Mouse (Mus musculus) liver (tissue): ENCODE measurements around the gene Lypla2.
"Not testable (repeated sequence)": the region's sequence is repeated elsewhere in the genome, so short reads cannot be mapped to it uniquely, and the experiment has no call there.

Experiments used
- DNase-seq: peaks from one replicate; pipeline ENCODE4 v3.0.0-alpha.2; 2020; ENCODE audit warnings: mixed read lengths

Lypla2 gene

DNA sequence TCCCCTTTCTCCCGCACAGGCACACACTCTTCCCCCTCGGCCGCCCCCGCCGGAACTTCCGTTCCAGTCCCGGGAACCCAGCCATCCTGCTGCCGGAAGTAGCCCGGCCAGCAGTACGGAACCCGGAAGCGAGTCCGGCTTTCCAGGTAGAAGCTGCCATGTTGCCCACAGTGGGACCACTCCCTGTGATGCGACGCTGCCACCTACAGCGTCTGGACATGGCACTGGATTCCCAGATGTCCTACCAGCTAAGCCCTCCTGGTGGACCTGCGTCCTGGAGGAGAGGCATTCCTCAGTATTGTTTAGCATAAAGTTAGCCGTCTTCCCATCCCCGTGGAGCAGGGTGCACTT is at the start of gene Lypla2:
TSS of gene Lypla2 (minus strand) at position 71 of the 351 bp plus-strand sequence.
- DNase-seq = peak; percentile 83

DNA sequence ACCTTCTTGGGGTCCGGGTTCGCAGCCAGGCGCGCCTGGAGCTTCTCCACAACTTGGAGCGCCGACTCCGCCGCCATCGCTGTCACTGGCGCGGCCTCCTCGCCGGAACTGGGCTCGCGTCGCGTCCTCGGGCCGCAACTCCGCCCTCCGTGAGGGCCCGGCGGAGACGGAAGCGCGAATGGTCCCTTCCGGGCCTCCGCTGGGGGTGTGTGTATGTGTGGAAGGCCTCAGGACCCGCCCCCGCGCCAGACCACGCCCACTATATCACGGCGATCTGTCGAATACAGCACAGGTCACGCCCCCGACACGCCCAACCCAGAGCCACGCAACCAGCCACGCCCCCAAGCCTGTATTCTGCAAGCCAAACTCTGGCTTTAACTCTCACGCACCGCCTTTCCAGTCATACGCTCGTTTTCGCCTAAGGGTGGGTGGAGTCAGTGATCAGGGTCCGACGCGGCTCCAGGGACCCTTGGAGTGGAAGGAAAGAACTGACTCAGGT is 49.2 kb upstream of the Lypla2 start, which contains the start of gene Eloa:
TSS of gene Eloa (minus strand) at position 215 of the 499 bp plus-strand sequence.
- peak; percentile 100 for DNase-seq

DNA sequence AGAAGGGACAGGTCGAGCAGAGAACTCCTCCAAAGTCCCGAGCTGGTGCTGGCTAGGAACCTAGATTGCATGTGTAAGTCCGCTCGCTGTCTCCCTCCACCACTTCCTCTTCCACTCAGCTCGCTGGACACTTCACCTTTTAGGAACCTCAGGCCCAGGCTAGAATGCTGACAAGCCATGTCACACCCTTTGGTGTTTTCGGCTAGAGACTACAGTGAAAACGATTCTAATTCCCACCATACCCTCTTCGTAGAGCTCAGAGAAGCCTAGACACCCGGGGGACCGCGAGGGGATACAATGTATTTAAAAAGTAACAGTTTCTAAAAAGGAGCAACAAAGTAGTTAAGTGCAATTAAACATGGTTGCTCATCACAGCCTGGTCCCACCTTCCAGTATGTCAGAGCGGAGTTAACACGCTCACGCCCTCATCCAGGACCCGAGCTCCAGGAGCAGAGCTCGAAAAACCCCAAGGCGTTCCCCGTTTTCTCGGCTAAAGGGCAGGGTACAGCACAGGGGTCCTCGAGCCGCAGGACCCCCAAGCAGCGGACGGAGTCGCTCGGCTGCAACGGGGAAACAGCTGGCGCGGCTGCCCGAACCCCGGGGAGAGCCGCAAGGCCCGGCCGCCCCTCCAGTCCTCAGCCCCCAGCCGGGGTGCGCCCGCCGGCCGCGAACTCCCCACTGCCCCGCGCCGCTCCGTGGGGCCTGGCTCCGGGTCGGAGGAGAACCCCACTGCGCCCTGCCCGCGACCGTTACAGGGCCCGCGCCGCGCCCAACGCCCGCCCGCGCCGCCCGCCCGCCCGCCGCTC is 48.5 kb upstream of the Lypla2 start:
- peak; percentile 61 for DNase-seq

DNA sequence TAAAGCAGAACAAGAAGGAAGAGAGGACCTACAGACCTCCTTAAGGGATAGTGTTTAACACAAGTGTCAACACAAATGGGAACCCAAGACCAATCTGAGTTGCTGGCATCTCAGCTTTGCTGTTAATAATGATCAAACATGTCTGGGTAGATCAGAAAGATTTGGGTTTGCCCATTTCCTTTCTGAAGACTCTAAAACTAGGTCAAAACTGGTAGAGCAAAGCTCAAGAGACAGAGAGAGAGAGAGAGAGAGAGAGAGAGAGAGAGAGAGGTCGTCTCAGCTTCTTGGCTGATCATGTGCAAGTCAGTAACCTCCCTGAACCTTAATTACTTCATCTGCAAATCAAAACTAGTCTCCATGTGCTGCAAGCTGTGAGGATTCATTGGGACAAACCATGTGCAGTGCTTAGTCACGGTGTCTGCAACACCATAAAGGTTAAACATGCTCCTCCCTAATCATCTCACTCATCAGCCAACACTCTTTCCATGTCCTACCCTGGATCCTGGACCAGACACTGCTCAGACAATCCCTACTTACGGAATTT is 43.7 kb upstream of the Lypla2 start:
- no peak for DNase-seq

DNA sequence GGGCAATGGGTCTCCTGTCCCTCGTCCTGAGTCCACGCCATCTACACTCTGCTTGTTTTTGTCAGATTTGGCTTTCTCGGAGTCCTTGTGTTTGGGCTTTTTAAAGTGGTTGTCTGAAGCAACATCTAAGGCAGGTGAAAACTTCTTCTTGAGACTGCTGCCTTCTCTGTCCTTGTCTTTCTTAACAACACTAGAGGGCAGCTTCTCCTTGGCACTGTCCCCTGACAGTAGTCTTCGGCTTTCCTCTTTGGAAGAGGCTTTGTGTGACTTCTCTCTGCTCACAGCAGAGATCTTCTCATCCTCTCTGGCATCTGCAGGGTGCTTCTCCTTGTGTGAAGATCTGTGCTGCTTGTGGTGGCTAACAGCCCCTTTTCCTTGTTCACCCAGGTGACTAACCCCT is 38.2 kb upstream of the Lypla2 start:
- DNase-seq = no peak

DNA sequence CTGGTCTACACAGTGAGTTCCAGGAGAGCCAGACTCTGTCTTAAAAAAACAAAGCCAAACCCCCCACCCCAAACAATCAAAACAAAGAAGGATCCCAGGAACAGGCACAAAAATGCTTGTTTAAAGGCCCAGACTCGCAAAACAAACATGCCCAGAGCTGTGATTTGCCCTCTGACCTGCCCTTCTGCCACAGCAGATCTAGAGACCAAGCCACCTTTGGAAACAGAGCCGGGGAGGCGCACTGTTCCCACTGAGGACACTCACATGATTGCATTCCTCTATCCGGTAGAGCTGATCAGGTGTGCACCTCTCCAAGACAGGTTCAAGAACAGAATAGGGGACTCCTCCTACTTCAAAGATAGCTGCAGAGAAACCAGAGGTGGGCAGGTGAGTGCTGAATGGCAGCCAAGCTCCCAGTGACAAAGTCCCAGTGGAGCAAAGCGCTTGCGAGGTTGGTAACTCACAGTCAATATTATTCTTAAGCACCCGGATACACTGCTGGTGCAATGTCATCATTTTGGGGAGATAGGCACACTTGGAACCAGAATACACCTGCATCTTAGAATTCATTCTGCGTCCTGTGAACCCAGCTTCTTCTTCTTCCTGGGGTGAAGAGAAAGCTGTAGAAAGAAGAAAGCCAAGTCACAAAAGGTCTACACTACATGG is 36.5 kb upstream of the Lypla2 start:
- DNase-seq = peak; percentile 31

DNA sequence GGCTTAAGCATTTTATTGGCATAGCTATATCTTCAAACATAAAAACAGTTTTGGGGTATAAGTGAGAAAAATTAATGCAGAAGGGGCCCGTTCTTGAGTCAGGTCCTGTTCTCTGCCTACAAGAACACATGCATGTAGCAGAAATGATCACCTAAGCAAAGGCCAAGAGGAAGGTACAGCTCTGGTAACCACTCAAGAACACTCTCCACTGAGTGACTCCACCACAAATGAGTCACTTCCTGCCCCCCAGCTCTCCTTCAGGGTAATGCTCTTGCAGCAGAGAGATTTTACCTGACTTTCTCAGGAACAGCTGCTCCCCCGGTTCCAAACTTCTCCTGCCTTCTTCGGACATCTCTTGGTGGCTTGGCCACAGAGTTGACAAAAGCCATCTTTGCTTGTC is 34.4 kb upstream of the Lypla2 start:
- DNase-seq = no peak

DNA sequence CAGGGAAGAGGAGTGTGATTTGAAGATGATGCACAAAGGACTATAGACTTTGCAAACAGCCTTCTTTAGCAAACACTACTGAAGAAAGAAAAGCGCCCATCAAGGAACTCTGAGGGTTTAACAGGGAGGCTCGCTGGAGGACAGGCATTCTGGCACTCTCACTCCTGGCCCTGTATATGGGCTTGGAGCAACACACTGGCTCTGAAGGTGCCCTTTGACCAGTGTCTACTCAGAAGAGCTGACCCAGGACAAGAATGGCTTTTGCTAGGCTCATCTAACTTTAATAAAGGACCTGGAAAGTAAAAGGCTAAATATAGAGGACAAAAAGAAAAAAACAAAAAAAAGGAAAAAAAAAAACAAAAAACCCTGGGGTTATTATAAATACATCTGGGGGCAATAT is 32.5 kb upstream of the Lypla2 start:
- no peak for DNase-seq

DNA sequence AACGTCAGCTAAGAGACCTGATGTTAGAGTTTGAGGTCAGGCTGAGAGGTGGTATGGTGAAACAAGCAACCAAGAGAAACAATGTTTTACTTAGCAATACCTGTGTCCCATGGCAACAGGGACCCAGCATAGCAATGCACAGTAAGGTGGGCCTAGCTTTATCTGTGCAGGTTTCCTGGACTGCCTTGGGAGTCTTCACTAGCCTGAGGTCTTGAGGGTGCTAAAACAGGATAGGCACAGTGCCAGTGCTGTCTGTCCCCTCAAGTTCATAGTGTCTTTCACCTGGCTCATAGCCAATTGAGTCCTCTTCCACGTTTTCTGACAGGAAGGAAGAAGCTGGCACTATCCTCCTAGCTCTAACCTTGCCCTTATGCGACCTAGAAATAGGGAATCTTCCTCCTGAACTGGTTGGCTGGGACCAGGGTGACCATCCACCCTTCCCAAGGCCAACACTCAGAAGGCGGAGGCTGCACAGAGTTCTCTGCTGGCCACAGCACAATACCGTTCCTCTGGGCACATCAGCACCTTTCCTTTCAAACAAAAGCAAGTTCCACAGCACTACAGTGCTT is 31.8 kb upstream of the Lypla2 start:
- no peak for DNase-seq

DNA sequence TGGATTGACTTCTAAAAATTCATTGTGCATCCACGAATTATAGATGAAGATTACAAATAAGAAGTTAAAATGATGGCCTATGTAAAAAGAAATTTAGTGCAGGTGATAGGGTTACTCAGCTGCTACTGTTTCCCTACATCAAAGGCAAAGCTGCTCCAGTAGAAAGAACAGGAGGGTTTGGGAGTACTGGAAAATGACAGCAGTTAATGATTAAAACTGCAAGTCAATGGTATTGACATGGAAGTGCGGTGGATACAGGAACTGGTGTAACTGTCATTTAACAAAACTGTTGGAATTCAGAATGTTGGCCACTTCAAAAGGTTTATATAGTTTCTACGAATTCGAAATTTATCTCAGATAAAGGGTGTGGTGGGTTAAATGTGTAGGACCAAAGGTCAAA is 22.7 kb upstream of the Lypla2 start:
- no peak for DNase-seq

DNA sequence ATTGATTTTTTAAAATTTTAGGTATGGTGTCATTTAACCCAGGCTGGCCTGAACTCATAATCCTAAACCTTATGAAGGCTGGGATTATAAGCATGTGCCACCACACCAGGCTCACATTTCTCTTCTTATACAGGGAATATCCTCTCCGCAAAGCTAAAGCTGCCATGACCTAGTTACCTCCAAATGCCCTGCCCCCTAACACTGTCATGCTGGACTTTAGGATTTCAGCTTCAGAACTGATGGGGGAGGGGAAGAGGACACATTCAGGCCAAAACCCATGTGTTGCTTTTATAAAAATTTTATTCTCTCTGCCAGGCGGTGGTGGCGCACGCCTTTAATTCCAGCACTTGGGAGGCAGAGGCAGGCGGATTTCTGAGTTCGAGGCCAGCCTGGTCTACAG is 21.5 kb upstream of the Lypla2 start:
- DNase-seq = no peak

DNA sequence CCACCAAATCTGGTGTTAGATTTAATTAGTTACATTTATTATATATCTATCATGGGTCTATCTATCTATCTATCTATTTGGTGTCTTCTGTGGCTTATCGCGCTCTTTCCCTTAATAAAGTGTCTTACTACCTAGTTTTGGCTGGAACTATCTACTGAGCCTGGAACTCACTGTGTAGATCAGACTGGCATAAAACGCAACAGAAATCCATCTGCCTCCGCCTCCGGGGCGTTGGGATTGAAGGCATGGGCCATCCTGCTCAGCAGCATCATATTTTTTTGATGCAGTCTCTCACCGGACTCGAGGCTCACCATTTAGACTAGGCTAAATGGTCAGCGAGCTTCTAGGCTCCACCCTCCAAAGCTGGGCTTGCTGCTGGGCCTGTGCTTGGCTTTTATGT is 15.3 kb upstream of the Lypla2 start:
- DNase-seq = no peak

DNA sequence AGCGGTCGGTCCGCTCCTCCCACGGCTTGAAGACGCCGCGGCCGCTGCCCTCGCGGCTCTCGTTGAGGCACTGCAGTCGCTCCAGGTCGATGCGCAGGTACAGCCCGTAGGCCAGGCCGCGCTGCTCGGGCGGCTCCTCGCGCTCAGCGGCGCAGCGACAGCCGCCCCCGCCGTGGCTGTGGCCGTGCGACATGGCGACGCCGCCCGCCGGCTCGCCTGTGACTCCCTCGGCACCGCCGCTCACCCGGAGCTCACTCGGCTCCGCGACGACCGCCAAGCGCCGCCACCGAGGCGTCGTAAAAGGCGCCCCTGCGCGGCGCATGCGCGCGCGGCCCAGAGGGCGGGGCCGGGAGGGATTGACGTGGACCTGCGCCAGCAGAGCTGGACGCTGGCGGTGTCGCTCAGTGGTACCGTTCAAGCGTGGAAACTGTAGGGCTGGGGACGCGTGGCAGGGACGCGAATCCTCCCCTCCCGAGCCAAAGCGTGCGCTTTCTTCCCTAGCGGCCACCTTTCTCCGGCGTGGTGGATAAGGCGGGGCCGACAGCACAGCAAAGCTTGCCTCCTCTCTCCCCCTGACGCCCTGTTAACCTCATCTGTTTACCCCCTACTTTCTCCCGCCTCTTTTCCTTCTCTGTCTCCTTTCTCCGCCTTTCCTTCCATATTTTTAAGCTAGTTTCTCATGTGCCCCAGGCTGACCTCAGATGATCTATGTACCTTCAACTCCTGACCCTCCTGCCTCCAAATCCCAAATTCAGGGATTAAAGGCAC is 14.7 kb upstream of the Lypla2 start, which contains the start of gene Pithd1:
TSS of gene Pithd1 (minus strand) at position 322 of the 768 bp plus-strand sequence.
- peak; percentile 96 for DNase-seq

DNA sequence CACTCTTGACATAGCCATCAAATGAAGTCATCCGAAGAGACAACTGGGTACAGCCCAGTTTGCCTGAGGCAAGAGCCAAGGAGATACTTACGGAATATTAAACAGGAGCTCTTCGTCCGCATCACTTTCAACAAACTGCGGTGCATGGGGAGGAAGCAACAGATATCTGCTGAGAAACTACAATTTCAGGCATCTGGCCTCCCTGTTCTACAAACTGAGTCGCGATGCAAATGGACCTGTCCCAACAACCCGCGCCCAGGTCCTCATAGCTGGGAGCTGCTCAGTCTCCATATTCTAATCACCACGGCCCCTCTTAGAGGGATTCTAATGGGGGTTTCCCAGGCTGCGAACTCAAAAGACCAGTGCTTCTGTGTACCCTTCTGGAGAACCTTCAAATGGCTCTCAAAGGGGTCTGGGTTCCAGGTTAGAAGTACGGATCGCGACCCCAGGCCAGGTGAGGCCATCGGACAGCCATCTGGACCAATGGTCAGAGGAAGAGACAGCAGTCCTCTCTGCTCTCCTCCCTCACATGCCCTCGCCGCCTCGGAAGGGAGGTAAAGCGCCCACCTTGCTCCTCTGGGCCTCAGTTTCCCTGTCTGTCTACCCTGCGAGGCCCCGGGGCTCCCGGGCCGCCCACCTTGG is 14.0 kb upstream of the Lypla2 start:
- peak; percentile 50 for DNase-seq

DNA sequence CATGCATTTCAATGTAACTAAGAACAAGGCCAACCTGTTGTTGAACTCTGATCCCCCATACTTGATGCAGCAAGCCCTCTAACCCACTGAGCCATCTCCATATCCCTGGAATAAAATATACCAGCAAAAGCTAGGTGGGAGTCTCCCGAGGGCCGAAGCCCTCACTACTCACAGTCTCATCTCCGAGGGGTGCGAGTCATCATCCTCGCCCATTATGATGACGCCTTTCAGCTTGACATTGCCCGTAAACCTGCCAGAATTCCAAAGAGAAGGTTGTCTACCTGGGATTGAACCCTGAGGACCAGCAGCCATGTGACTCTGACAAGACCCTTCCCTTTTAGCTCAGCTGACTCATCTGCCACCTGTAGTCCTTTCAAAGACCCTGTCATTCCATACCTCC is 13.3 kb upstream of the Lypla2 start:
- DNase-seq = no peak

DNA sequence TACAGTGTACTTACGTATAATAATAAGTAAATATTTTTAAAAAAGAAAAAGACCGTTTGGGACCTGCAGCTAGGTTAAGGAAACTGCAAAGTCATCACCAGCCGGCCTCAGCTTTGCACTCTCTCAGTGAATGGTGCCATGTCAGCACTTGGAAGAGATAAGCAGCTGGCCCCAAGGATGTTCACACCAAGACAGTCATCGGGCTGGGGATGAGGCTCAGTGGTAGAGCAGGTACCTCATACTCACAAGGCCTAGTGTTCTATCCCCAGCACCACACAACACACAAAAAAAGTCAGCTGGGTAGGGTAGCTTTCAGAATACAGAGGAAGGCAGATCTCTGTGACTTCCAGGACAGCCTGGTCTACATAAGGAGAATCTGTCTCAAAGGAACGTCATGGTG is 12.8 kb upstream of the Lypla2 start:
- peak; percentile 90 for DNase-seq

DNA sequence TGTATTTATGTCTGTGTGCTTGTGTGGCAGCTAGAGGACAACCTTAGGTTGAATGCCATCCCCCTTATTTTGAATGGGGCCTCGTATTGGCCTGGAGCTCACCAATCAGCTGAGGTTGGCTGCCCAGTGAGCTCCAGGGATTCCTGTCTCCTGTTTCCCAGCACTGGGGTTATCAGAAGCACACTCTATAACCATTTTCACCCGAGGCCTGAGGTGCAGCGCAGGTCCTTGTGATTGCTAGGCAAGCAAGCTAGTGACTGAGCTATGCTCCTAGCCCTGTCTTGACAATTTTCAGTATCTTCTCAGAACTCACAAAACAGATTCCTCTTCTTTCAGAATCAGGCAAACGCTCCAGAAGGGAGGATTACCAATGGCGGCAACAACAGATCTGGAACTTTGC is 12.1 kb upstream of the Lypla2 start:
- peak; percentile 34 for DNase-seq

DNA sequence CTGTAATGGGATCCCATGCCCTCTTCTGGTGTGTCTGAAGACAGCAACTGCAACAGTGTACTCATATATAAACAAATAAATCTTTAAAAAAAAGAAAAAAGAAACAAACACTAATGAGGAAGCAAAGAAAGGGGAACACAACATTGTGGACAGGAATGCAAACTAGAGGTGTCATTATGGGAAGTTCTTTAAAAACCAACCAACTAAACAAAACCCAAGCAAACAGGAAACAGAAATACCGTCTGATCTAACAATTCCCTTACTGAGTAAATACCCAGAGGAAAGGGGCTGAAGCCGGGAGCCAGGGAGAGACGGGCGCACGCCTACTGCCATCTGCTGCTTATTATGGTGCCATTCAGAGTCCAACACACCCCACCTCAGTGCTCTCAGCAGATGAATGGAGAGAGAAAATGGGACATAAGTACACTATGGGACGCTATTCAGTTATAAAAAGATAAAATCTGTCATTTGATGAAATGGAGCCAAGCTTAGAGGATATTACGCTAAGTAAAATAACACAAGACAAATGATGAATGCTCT is 9.2 kb upstream of the Lypla2 start:
- DNase-seq = no peak

DNA sequence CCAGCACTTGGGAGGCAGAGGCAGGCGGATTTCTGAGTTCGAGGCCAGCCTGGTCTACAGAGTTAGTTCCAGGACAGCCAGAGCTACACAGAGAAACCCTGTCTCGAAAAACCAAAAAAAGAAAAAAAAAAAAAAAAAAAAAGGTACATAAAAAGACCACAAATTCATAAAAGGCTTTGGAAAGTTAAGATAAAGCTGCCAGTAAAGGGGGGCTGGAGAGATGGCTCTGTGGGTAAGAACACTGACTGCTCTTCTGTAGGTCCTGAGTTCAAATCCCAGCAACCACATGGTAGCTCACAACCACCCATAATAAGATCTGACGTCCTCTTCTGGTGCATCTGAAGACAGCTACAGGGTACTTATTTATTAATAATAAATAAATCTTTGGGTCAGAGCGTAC is 7.8 kb upstream of the Lypla2 start:
- DNase-seq = not testable (repeated sequence)

DNA sequence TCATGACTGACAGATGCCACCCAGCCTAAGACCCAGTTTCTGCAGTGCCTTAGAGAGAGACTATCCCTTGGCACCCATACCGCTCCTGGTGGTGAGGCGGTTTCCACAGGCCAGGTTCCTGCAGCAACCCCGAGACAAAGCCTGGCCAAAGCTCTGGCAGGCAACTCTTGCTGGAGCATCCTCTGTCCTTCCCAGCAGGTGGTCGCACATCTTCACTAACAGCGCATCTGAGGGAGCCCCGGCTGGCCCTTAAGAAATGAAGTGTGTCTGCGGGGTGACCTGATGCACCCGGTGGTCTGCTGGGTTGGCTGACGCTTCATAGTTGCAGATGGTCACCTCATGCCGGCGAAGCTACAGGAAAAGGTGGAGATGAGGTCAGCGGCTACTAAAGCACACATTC is 3.7 kb upstream of the Lypla2 start:
- no peak for DNase-seq

DNA sequence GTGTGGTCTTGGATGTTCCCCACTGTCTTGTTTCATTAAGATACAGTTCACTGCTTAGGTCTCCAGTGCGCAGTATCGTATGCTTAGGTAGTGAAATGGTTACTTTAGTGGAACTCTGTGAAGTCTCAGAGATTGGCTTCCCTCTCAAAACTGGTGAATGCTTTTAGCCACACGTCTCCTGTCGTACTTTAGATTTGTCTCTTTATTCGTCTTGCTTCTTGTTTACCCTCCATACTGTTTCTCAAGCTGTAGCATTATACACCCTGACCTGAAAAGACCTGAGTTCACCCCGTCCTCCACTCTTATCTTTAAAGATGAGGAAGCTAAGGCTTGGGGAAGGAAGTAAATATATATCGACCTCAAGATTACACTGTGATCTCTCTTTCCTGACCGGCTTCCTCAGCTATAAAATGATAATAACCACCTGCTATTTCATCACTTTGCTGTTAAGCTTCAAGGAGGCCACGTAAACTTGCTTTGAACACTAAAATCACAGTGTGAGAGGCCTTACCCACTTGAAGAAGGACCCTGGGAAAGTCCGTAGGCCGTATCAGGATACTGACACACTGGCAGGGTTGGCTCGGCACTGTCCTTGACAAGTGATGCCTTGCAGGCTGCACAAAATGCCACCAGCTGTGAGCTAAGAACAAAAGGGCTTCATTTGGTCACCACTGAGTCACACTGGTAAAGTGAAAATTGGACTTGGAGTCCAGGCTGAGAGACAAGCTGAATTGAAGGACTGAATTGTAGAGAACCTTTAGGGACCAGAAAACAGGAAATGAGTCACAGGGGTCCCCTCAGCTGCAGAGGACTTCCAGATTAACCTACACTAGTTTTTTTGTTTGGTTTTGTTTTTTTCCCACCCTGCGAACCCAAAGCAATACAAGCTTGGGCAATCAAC is 735 bp upstream of the Lypla2 start:
- no peak for DNase-seq
